Mouse (Mus musculus) layer of hippocampus, adult 18-20 months (tissue): ENCODE results near the gene Dr1. TPM values are rescaled to one million over a fixed set of nuclear protein-coding genes. Genes with fewer than 3 reads are reported as not detected.

Experiments used
- total RNA-seq, 2 experiments: library from RNA; stranded (reverse); gene quantifications; 2 replicates each; pipeline ENCODE4 v1.2.3; 2021

Gene Dr1
- total RNA-seq, 2 experiments from 2014 or later = 45.5 to 46.0 TPM

Other genes starting within 250 kb of the Dr1 start
- gene Mtf2, start 203.2 kb upstream of the Dr1 start, total RNA-seq = 10 to 100 TPM; 46.3 to 48.1 TPM
- gene Tmed5, start 136.3 kb upstream of the Dr1 start, total RNA-seq = 10 to 100 TPM; 25.1 to 29.3 TPM
- gene Ccdc18, start 136.0 kb upstream of the Dr1 start, total RNA-seq = 1 to 10 TPM; 1.1 to 1.4 TPM
- gene Pigg, start 43.7 kb downstream of the Dr1 start, total RNA-seq = 10 to 100 TPM; 11.3 to 12.2 TPM
- gene Gm42517, start 99.0 kb downstream of the Dr1 start, total RNA-seq = 10 to 100 TPM; 58.0 to 58.9 TPM
- gene Pde6b, start 119.5 kb downstream of the Dr1 start, total RNA-seq = under 1 TPM; 0.15 to 0.22 TPM
- 100 to 1,000 TPM; 253 to 278 TPM for gene Atp5k, start 165.6 kb downstream of the Dr1 start, total RNA-seq
- 1 to 10 TPM; 1.2 to 1.6 TPM for gene Mfsd7a, start 180.0 kb downstream of the Dr1 start, total RNA-seq
- 10 to 100 TPM; 45.4 to 47.4 TPM for gene Pcgf3, start 192.3 kb downstream of the Dr1 start, total RNA-seq